Mouse (Mus musculus) forebrain, postnatal 0 days (tissue): ENCODE measurements around the gene Ccnb1ip1. TPM values are rescaled to one million over a fixed set of nuclear protein-coding genes. Genes with fewer than 3 reads are reported as not detected.

ENCODE experiments used
- ATAC-seq: fragments of 200-750 bp; cut with Nextera tagmentation; 2 replicates; pipeline ENCODE4 v1.8.0; 2017; ENCODE audit warnings: mild to moderate bottlenecking, moderate library complexity
- DNase-seq: peaks from one replicate; pipeline ENCODE4 v3.0.0-alpha.2; 2015
- H3K27ac ChIP-seq: fragments of 300-500 bp; sonication (generic); 2 replicates; pipeline ENCODE4 v1.5.1; 2014; ENCODE audit warnings: low read depth, mild to moderate bottlenecking, antibody characterized with exemption, low read length, moderate library complexity, mixed read lengths
- H3K27me3 ChIP-seq: fragments of 300-500 bp; sonication (generic); 2 replicates; pipeline ENCODE4 v1.6.1; 2014; ENCODE audit warnings: mild to moderate bottlenecking, low read length, mixed read lengths; ENCODE audit not compliant: insufficient read depth
- H3K36me3 ChIP-seq: fragments of 300-500 bp; sonication (generic); 2 replicates; pipeline ENCODE4 v1.6.1; 2014; ENCODE audit warnings: mild to moderate bottlenecking, moderate library complexity; ENCODE audit not compliant: insufficient read depth
- H3K4me1 ChIP-seq: fragments of 300-500 bp; sonication (generic); 2 replicates; pipeline ENCODE4 v1.6.1; 2014; ENCODE audit warnings: antibody characterized with exemption; ENCODE audit not compliant: insufficient read depth
- H3K4me2 ChIP-seq: fragments of 300-500 bp; sonication (generic); 2 replicates; pipeline ENCODE4 v1.6.1; 2014; ENCODE audit warnings: low read depth, mild to moderate bottlenecking, moderate library complexity
- H3K4me3 ChIP-seq: fragments of 300-500 bp; sonication (generic); 2 replicates; pipeline ENCODE4 v1.5.1; 2014; ENCODE audit warnings: low read depth, low read length, mixed read lengths
- H3K9ac ChIP-seq: fragments of 300-500 bp; sonication (generic); 2 replicates; pipeline ENCODE4 v1.6.1; 2014; ENCODE audit warnings: mild to moderate bottlenecking
- H3K9me3 ChIP-seq: fragments of 300-500 bp; sonication (generic); 2 replicates; pipeline ENCODE4 v1.6.1; 2016; ENCODE audit warnings: low read length
- CTCF ChIP-seq: sonication (generic); IDR thresholded peaks from 2 replicates; pipeline ENCODE4 v1.5.1; 2016; ENCODE audit warnings: antibody characterized with exemption, control low read depth, low read depth
- WGBS: fragments of 180-500 bp; shearing (Covaris S2); extraction: QIAGEN DNeasy Blood & Tissue Kit; methylation state at CpG from one replicate; pipeline ENCODE4 v1.1.7; 2014; 5-methylcytosine and 5-hydroxymethylcytosine counted together
- polyA plus RNA-seq: library from polyadenylated mRNA; unstranded; fragments of >200 nt; fragmentation: Nextera tagmentation; extraction: Ambion mirVana; gene quantifications from 2 replicates; pipeline ENCODE4 v1.2.1, GENCODE M21; 2015
- total RNA-seq: library from RNA; depleted of rRNA; stranded (reverse); fragments of >200 nt; gene quantifications from 2 replicates; pipeline ENCODE4 v1.2.3, GENCODE M21; 2014

The Ccnb1ip1 gene
- total and polyA plus RNA-seq, 2 experiments from 2014 or later: 0.19 TPM; not detected in 1

GRCm38 (mm10) chr14:50799502-50800259 lies 7.9 kb downstream of the Ccnb1ip1 start:
- TF ChIP-seq CTCF: peak; percentile 66
- H3K9ac ChIP-seq: no peak overlapping the region
- ATAC-seq (peak; percentile 53), DNase-seq (peak; percentile 79)
- 3% methylated on average over 3 of the region's 3 CpGs for WGBS
- H3K27ac ChIP-seq: no peak overlapping the region
- H3K4me1 ChIP-seq: no peaks in the 10 kb centered on the region
- H3K4me3 ChIP-seq: no peak overlapping the region
- H3K36me3 ChIP-seq: no peaks in the 10 kb centered on the region
- no peaks in the 10 kb centered on the region for H3K9me3 ChIP-seq
- no peak overlapping the region for H3K4me2 ChIP-seq
- H3K27me3 ChIP-seq: no peaks in the 10 kb centered on the region

GRCm38 (mm10) chr14:50798512-50798911 lies 9.0 kb downstream of the Ccnb1ip1 start:
- H3K36me3 ChIP-seq: no peaks in the 10 kb centered on the region
- ATAC-seq: no peak

GRCm38 (mm10) chr14:50796464-50796863 lies 11.1 kb downstream of the Ccnb1ip1 start:
- no peak for TF ChIP-seq CTCF
- Histone ChIP-seq H3K27me3 (no peaks in the 10 kb centered on the region), H3K4me2 (no peak overlapping the region), H3K36me3 (no peaks in the 10 kb centered on the region), H3K27ac (no peak overlapping the region), H3K4me1 (no peaks in the 10 kb centered on the region), H3K9me3 (no peaks in the 10 kb centered on the region), H3K4me3 (no peak overlapping the region), H3K9ac (no peak overlapping the region)
- WGBS: 83% methylated on average over 1 of the region's 1 CpGs
- DNase-seq: no peak
- no peak for ATAC-seq

More at GRCm38 (mm10) chr14:50798512-50798911, 9.0 kb downstream of the Ccnb1ip1 start:
- DNase-seq: peak; percentile 20
- Histone ChIP-seq H3K9ac (no peak overlapping the region), H3K4me1 (no peaks in the 10 kb centered on the region), H3K4me3 (no peak overlapping the region), H3K27me3 (no peaks in the 10 kb centered on the region), H3K27ac (no peak overlapping the region), H3K9me3 (no peaks in the 10 kb centered on the region), H3K4me2 (no peak overlapping the region)
- WGBS: 69% methylated on average over 2 of the region's 2 CpGs
- TF ChIP-seq CTCF: peak; percentile 56

GRCm38 (mm10) chr14:50795965-50796364 lies 11.6 kb downstream of the Ccnb1ip1 start:
- no peak for DNase-seq
- Histone ChIP-seq H3K4me3 (no peak overlapping the region), H3K27me3 (no peaks in the 10 kb centered on the region), H3K4me2 (no peak overlapping the region), H3K4me1 (no peaks in the 10 kb centered on the region), H3K27ac (no peak overlapping the region), H3K9ac (no peak overlapping the region), H3K9me3 (no peaks in the 10 kb centered on the region), H3K36me3 (no peaks in the 10 kb centered on the region)
- no peak for TF ChIP-seq CTCF
- no peak for ATAC-seq
- WGBS: 88% methylated on average over 4 of the region's 4 CpGs

- no peaks in the 10 kb centered on the region for H3K36me3 ChIP-seq
- DNase-seq: no peak
- TF ChIP-seq CTCF: no peak
- no peaks in the 10 kb centered on the region for H3K27me3 ChIP-seq
- H3K27ac ChIP-seq: no peak overlapping the region
- no peak overlapping the region for H3K9ac ChIP-seq
- no peaks in the 10 kb centered on the region for H3K9me3 ChIP-seq
- WGBS: 94% methylated on average over 24 of the region's 24 CpGs
- H3K4me3 ChIP-seq: no peak overlapping the region
- ATAC-seq: no peak
- H3K4me1 ChIP-seq: no peaks in the 10 kb centered on the region
- no peak overlapping the region for H3K4me2 ChIP-seq
Observed at GRCm38 (mm10) chr14:50795261-50795935, 12.1 kb downstream of the Ccnb1ip1 start.

GRCm38 (mm10) chr14:50788157-50788556 lies 19.4 kb downstream of the Ccnb1ip1 start:
- no peaks in the 10 kb centered on the region for H3K4me1 ChIP-seq
- peak; percentile 52 for TF ChIP-seq CTCF
- 11% methylated on average over 2 of the region's 2 CpGs for WGBS
- no peak overlapping the region for H3K9ac ChIP-seq
- no peaks in the 10 kb centered on the region for H3K9me3 ChIP-seq
- no peaks in the 10 kb centered on the region for H3K36me3 ChIP-seq
- no peak overlapping the region for H3K4me3 ChIP-seq
- no peak overlapping the region for H3K4me2 ChIP-seq
- DNase-seq: no peak
- no peak overlapping the region for H3K27ac ChIP-seq
- no peaks in the 10 kb centered on the region for H3K27me3 ChIP-seq
- ATAC-seq: no peak

GRCm38 (mm10) chr14:50785251-50785637 lies 22.3 kb downstream of the Ccnb1ip1 start, which contains the start of gene Ttc5:
Ttc5 (minus strand) TSS chr14:50785519.
- 1% methylated on average over 21 of the region's 21 CpGs for WGBS
- H3K9me3 ChIP-seq: no peaks in the 10 kb centered on the region
- H3K36me3 ChIP-seq: peaks cover 18% of the 10 kb centered on the region
- peak; percentile 94 for TF ChIP-seq CTCF
- H3K4me1 ChIP-seq: no peaks in the 10 kb centered on the region
- H3K9ac ChIP-seq: peak within 1 kb of the TSS; percentile 73
- H3K27me3 ChIP-seq: no peaks in the 10 kb centered on the region
- DNase-seq (peak; percentile 95), ATAC-seq (peak; percentile 99)
- peak within 1 kb of the TSS; percentile 45 for H3K4me2 ChIP-seq
- peak within 1 kb of the TSS; percentile 68 for H3K4me3 ChIP-seq
- peak within 1 kb of the TSS; percentile 85 for H3K27ac ChIP-seq
